Mouse (Mus musculus): ENCODE data around the gene Cd72.

DNA sequence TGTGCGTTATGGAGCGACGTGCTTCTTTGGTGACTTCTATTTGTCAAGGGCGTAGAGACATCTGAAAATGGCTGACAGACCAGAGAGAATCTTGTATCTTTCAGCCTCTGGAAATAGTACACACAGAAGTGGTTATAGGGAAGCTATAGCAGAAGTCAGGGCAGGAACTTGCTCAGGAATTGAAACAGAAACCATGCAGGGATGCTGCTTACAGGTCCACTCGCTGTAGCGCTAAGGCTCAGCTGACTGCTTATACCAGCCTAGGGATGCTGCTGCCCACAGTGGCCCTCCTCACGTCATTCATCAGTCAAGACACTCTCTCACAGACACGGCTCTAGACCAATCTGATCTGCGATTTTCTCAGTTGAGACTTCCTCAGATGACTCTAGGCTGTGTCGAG is 15.9 kb upstream of the Cd72 start:
- no peak for TF ChIP-seq CTCF (IDR thresholded peaks at IDR 0.05; ENCODE audit: low read depth, low read length)
- TF ChIP-seq POLR2A (IDR thresholded peaks at IDR 0.05; ENCODE audit: extremely low read depth, insufficient read depth, low read length) = no peak

Data from liver, adult 2 months (tissue).